Mouse (Mus musculus) inflammation-experienced regulatory T-cells (primary cell): ENCODE measurements around the gene Dhrs3. TPM values are rescaled to one million over a fixed set of nuclear protein-coding genes. Genes with fewer than 3 reads are reported as not detected.

Experiments used
- polyA plus RNA-seq, 2 experiments: library from polyadenylated mRNA; unstranded; fragments of 100-300 nt; shearing (Covaris generic); gene quantifications; one replicate each; pipeline ENCODE4 v1.2.1; 2017

Dhrs3 gene
- 10 to 100 TPM in 1 of 2 experiments, 1 to 10 TPM in 1; 4.3 to 13.2 TPM for polyA plus RNA-seq

GRCm38 (mm10) chr4:144892133-144892936, at the start of gene Dhrs3:
TSS of gene Dhrs3 (plus strand) at chr4:144892827.

Other genes starting within 250 kb of the Dhrs3 start
- not detected for gene Gm436, start 206.5 kb upstream of the Dhrs3 start, polyA plus RNA-seq
- gene Gm13178, start 171.4 kb upstream of the Dhrs3 start, polyA plus RNA-seq, result not detected
- gene Gm438, start 106.2 kb upstream of the Dhrs3 start, polyA plus RNA-seq, result under 1 TPM; 0.14 to 0.33 TPM